Mouse (Mus musculus): ENCODE results near the gene Anxa11. TPM values are rescaled to one million over a fixed set of nuclear protein-coding genes. Genes with fewer than 3 reads are reported as not detected.
A peak's percentile ranks its signal among the peaks of the same experiment; 100 is the strongest.

The Anxa11 gene
- total and polyA plus RNA-seq, 2 experiments from 2014 or later = 4.2 to 4.5 TPM

- ATAC-seq (no peak), DNase-seq (ENCODE audit: low spot score) (no peak)
- WGBS = 75% methylated on average over 1 of the region's 1 CpGs
- Histone ChIP-seq H3K27me3 (ENCODE audit: insufficient read depth, low read length) (no peaks in the 10 kb centered on the region), H3K4me2 (ENCODE audit: low read depth, low read length) (no peak overlapping the region), H3K4me1 (ENCODE audit: insufficient read depth, low read length) (no peaks in the 10 kb centered on the region), H3K36me3 (ENCODE audit: insufficient read depth, low read length) (no peaks in the 10 kb centered on the region), H3K9ac (replicated peaks; ENCODE audit: low read length) (no peak overlapping the region), H3K9me3 (ENCODE audit: low read length) (no peaks in the 10 kb centered on the region), H3K4me3 (ENCODE audit: low read length) (no peak overlapping the region), H3K27ac (no peak overlapping the region)
- TF ChIP-seq CTCF (IDR thresholded peaks at IDR 0.05; ENCODE audit: low read depth) = no peak
Observed at GRCm38 (mm10) chr14:25822584-25822983, 19.4 kb upstream of the Anxa11 start.

GRCm38 (mm10) chr14:25824995-25825394 is 17.0 kb upstream of the Anxa11 start:
- Histone ChIP-seq H3K4me2 (ENCODE audit: low read depth, low read length) (no peak overlapping the region), H3K27ac (no peak overlapping the region), H3K9me3 (ENCODE audit: low read length) (no peaks in the 10 kb centered on the region), H3K4me3 (ENCODE audit: low read length) (no peak overlapping the region), H3K4me1 (ENCODE audit: insufficient read depth, low read length) (no peaks in the 10 kb centered on the region), H3K27me3 (ENCODE audit: insufficient read depth, low read length) (no peaks in the 10 kb centered on the region), H3K9ac (replicated peaks; ENCODE audit: low read length) (no peak overlapping the region), H3K36me3 (ENCODE audit: insufficient read depth, low read length) (no peaks in the 10 kb centered on the region)
- ATAC-seq = no peak
- WGBS = 39% methylated on average over 5 of the region's 5 CpGs
- no peak for DNase-seq (ENCODE audit: low spot score)
- no peak for TF ChIP-seq CTCF (IDR thresholded peaks at IDR 0.05; ENCODE audit: low read depth)

GRCm38 (mm10) chr14:25825880-25826626 is 15.9 kb upstream of the Anxa11 start:
- Histone ChIP-seq H3K4me1 (ENCODE audit: insufficient read depth, low read length) (no peaks in the 10 kb centered on the region), H3K27me3 (ENCODE audit: insufficient read depth, low read length) (no peaks in the 10 kb centered on the region), H3K4me2 (ENCODE audit: low read depth, low read length) (no peak overlapping the region), H3K9me3 (ENCODE audit: low read length) (no peaks in the 10 kb centered on the region), H3K27ac (no peak overlapping the region), H3K4me3 (ENCODE audit: low read length) (no peak overlapping the region), H3K9ac (replicated peaks; ENCODE audit: low read length) (no peak overlapping the region), H3K36me3 (ENCODE audit: insufficient read depth, low read length) (no peaks in the 10 kb centered on the region)
- ATAC-seq = no peak
- 87% methylated on average over 11 of the region's 11 CpGs for WGBS
- DNase-seq (ENCODE audit: low spot score) = no peak
- no peak for TF ChIP-seq CTCF (IDR thresholded peaks at IDR 0.05; ENCODE audit: low read depth)

DNA sequence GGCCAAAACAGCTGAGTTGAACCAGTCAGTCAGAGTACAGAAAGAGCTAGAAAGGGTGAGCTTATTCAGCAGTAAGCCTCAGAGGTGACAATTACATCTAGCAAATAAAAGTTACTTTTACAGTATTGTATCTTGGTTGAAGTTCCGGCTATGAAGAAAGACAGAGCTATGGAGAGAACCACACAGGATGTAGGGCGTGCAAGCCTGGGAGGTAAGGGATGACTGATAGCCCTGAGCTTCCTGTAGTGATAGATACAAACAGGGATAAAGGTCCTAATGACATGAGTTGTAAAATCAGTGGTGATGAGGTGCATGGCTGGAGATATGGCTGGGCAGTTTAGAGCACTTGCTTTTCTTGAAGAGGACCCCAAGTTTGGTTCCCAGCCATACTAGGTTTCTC is 15.1 kb upstream of the Anxa11 start:
- H3K36me3 ChIP-seq (ENCODE audit: insufficient read depth, low read length) = no peaks in the 10 kb centered on the region
- no peak for DNase-seq (ENCODE audit: low spot score)
- no peaks in the 10 kb centered on the region for H3K4me1 ChIP-seq (ENCODE audit: insufficient read depth, low read length)
- ATAC-seq = no peak
- TF ChIP-seq CTCF (IDR thresholded peaks at IDR 0.05; ENCODE audit: low read depth) = no peak
- H3K4me3 ChIP-seq (ENCODE audit: low read length) = no peak overlapping the region
- no peak overlapping the region for H3K9ac ChIP-seq (replicated peaks; ENCODE audit: low read length)
- no peak overlapping the region for H3K27ac ChIP-seq
- WGBS = 95% methylated on average over 2 of the region's 2 CpGs
- no peak overlapping the region for H3K4me2 ChIP-seq (ENCODE audit: low read depth, low read length)
- no peaks in the 10 kb centered on the region for H3K9me3 ChIP-seq (ENCODE audit: low read length)
- H3K27me3 ChIP-seq (ENCODE audit: insufficient read depth, low read length) = no peaks in the 10 kb centered on the region

- no peaks in the 10 kb centered on the region; the same call in 1 of the 2 replicates for H3K4me1 ChIP-seq (ENCODE audit: insufficient read depth, low read length)
Observed at GRCm38 (mm10) chr14:25831332-25831731, 10.6 kb upstream of the Anxa11 start.

GRCm38 (mm10) chr14:25832301-25832700 is 9.7 kb upstream of the Anxa11 start:
- no peak overlapping the region for H3K9ac ChIP-seq (replicated peaks; ENCODE audit: low read length)
- no peaks in the 10 kb centered on the region; the same call in 1 of the 2 replicates for H3K4me1 ChIP-seq (ENCODE audit: insufficient read depth, low read length)
- 11% methylated on average over 14 of the region's 14 CpGs for WGBS
- no peaks in the 10 kb centered on the region for H3K9me3 ChIP-seq (ENCODE audit: low read length)
- no peaks in the 10 kb centered on the region for H3K36me3 ChIP-seq (ENCODE audit: insufficient read depth, low read length)
- DNase-seq (ENCODE audit: low spot score) (peak; percentile 68), ATAC-seq (peak; percentile 78)
- no peaks in the 10 kb centered on the region for H3K27me3 ChIP-seq (ENCODE audit: insufficient read depth, low read length)
- TF ChIP-seq CTCF (IDR thresholded peaks at IDR 0.05; ENCODE audit: low read depth) = peak; percentile 81
- H3K4me2 ChIP-seq (ENCODE audit: low read depth, low read length) = no peak overlapping the region
- no peak overlapping the region for H3K27ac ChIP-seq
- H3K4me3 ChIP-seq (ENCODE audit: low read length) = no peak overlapping the region

More at GRCm38 (mm10) chr14:25831332-25831731, 10.6 kb upstream of the Anxa11 start:
- H3K4me2 ChIP-seq (ENCODE audit: low read depth, low read length) = no peak overlapping the region
- no peak for ATAC-seq
- H3K27ac ChIP-seq = no peak overlapping the region
- H3K9ac ChIP-seq (replicated peaks; ENCODE audit: low read length) = no peak overlapping the region
- no peak for DNase-seq (ENCODE audit: low spot score)
- H3K27me3 ChIP-seq (ENCODE audit: insufficient read depth, low read length) = no peaks in the 10 kb centered on the region
- WGBS = 61% methylated on average over 1 of the region's 1 CpGs
- no peaks in the 10 kb centered on the region for H3K36me3 ChIP-seq (ENCODE audit: insufficient read depth, low read length)
- H3K9me3 ChIP-seq (ENCODE audit: low read length) = no peaks in the 10 kb centered on the region
- TF ChIP-seq CTCF (IDR thresholded peaks at IDR 0.05; ENCODE audit: low read depth) = no peak
- no peak overlapping the region for H3K4me3 ChIP-seq (ENCODE audit: low read length)

GRCm38 (mm10) chr14:25838411-25838810 is 3.5 kb upstream of the Anxa11 start:
- Histone ChIP-seq H3K9ac (replicated peaks; ENCODE audit: low read length) (no peak overlapping the region), H3K4me2 (ENCODE audit: low read depth, low read length) (no peak overlapping the region), H3K9me3 (ENCODE audit: low read length) (no peaks in the 10 kb centered on the region), H3K4me3 (ENCODE audit: low read length) (no peak overlapping the region), H3K27ac (no peak overlapping the region), H3K36me3 (ENCODE audit: insufficient read depth, low read length) (no peaks in the 10 kb centered on the region), H3K4me1 (ENCODE audit: insufficient read depth, low read length) (peaks cover 7% of the 10 kb centered on the region; the same call in 1 of the 2 replicates), H3K27me3 (ENCODE audit: insufficient read depth, low read length) (peaks cover 13% of the 10 kb centered on the region; the same call in 1 of the 2 replicates)
- WGBS = 50% methylated on average over 8 of the region's 8 CpGs
- TF ChIP-seq CTCF (IDR thresholded peaks at IDR 0.05; ENCODE audit: low read depth) = no peak
- ATAC-seq (no peak), DNase-seq (ENCODE audit: low spot score) (no peak)

Data from hindbrain, postnatal 0 days (tissue).